Mouse (Mus musculus): ENCODE data around the gene Oas3.

DNA sequence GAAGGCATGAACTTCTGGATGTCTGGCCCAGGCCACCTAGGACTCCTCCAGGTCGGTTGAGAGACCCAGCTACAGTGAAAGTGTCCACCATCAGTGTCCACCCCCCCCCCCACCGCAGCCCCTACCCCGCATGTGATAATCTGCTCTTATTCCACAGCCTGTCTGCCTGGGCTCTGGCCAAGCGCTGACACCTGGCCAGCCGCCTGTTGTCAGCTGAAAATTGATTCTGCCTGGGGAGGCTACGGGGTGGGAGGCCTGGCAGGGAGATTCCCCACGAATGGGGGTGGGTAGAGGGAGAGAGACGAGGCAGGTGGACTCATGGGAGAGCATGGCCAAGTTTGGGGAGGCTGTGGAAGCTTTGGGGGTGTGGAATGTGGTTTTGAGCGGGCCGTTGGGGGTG lies 60.3 kb downstream of the Oas3 start:
- no peak for TF ChIP-seq CTCF (IDR thresholded peaks at IDR 0.05; ENCODE audit: insufficient read depth, low read length)
- TF ChIP-seq POLR2A (IDR thresholded peaks at IDR 0.05; ENCODE audit: borderline replicate concordance, extremely low read depth, low read depth, low read length) = no peak

Measured in lung, adult 2 months (tissue).